Mouse (Mus musculus) testis, adult 2 months (tissue): Measurements from ENCODE around the gene D630045J12Rik. TPM values are rescaled to one million over a fixed set of nuclear protein-coding genes. Genes with fewer than 3 reads are reported as not detected.

ENCODE experiments used
- H3K27ac ChIP-seq: fragments of 200-500 bp; 2 replicates; pipeline ENCODE4 v1.5.1; 2012; ENCODE audit warnings: low read depth, low read length; ENCODE audit not compliant: control insufficient read depth, insufficient read depth
- H3K27me3 ChIP-seq: fragments of 200-500 bp; 2 replicates; pipeline ENCODE4 v1.6.1; 2012; ENCODE audit warnings: mild to moderate bottlenecking, low read length, moderate library complexity; ENCODE audit not compliant: control insufficient read depth, insufficient read depth
- H3K36me3 ChIP-seq: fragments of 200-500 bp; 2 replicates; pipeline ENCODE4 v1.6.1; 2012; ENCODE audit warnings: mild to moderate bottlenecking, low read length; ENCODE audit not compliant: control insufficient read depth, insufficient read depth
- H3K4me1 ChIP-seq: fragments of 200-500 bp; 2 replicates; pipeline ENCODE4 v1.6.1; 2012; ENCODE audit warnings: low read length; ENCODE audit not compliant: control insufficient read depth, insufficient read depth
- H3K4me3 ChIP-seq: fragments of 200-500 bp; 2 replicates; pipeline ENCODE4 v1.5.1; 2012; ENCODE audit warnings: low read depth, mild to moderate bottlenecking, low read length, moderate library complexity, mixed read lengths; ENCODE audit not compliant: control insufficient read depth
- CTCF ChIP-seq: fragments of 200-500 bp; IDR thresholded peaks from 2 replicates; pipeline ENCODE4 v1.5.1; 2012; ENCODE audit warnings: low read depth, mild to moderate bottlenecking, inconsistent platforms, low read length, moderate library complexity; ENCODE audit not compliant: control insufficient read depth, insufficient read depth, insufficient replicate concordance
- POLR2A ChIP-seq: fragments of 200-500 bp; IDR thresholded peaks from 2 replicates; pipeline ENCODE4 v1.6.1; 2012; ENCODE audit warnings: low read depth, mild to moderate bottlenecking, inconsistent platforms, low read length, moderate library complexity; ENCODE audit not compliant: control insufficient read depth
- polyA plus RNA-seq: library from polyadenylated mRNA; depleted of rRNA; stranded (reverse); fragments of >200 nt; gene quantifications from 2 replicates; pipeline ENCODE4 v1.2.3, GENCODE M21; 2012

The D630045J12Rik gene
- polyA plus RNA-seq, 1 experiment, result 3.4 TPM

DNA sequence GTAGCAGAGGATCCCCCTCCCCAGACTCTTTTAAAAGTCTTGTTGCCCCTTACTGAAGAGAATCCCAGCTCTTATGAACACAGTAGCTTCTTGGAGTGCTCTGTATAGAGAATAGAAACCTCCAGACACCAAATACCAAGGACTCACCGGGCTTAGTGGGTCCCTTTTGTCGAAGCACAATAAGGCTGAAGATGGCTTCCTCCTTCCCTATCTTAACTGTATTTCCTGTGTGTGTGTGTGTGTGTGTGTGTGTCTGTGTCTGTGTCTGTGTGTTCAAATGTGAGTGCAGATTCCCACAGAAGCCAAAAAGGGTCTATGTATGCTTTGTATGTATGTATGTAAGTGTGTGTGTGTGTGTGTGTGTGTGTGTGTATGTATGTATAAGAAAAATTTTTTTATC is 93.3 kb downstream of the D630045J12Rik start:
- Histone ChIP-seq H3K36me3 (no peaks in the 10 kb centered on the region), H3K27ac (no peak overlapping the region), H3K4me1 (no peaks in the 10 kb centered on the region)

DNA sequence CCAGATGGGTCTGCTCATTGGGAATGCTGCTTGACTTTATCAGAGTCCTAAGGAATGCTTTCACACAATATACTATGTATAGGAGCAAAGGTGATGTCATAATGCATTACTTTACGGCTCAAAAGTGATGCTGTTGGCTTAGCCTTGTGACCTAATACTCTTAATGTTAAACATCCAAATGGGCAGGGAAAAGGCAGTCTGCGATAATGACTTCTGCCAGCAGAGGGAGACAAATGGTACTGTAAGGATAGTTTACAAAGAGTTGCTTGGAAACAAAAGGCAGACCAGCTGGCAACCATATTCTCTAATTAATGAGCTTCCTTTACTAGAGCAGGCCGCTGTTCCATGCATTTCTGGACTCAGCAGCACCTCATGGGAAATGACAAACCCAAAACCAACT is 93.7 kb downstream of the D630045J12Rik start:
- H3K36me3 ChIP-seq, result no peaks in the 10 kb centered on the region
- H3K4me1 ChIP-seq, result no peaks in the 10 kb centered on the region
- no peak overlapping the region for H3K27ac ChIP-seq
- no peak overlapping the region for H3K4me3 ChIP-seq
- H3K27me3 ChIP-seq, result no peaks in the 10 kb centered on the region
- TF ChIP-seq POLR2A (no peak), CTCF (peak; percentile 11; the same call in 1 of the 2 replicates)

More for the DNA sequence above, 93.3 kb downstream of the D630045J12Rik start:
- TF ChIP-seq POLR2A (no peak), CTCF (no peak)
- no peaks in the 10 kb centered on the region for H3K27me3 ChIP-seq
- no peak overlapping the region for H3K4me3 ChIP-seq

DNA sequence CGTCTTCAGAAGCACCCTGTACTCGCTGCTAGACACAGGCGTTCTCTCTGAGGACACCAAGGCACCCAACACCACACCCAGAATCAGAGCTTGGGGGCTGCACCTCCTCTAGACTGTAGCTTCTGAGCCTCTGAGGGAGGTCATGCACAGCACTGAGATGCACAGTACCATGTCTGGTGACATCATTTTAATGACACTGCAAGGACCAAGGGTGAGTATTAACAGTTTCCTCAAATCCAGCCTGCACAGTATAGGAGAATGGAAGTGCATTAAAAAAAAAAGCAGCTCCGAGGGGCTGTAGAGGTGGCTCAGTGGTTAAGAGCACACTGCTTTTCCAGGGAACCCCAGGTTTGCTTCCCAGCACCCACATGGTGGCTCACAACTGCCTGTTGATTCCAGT is 94.2 kb downstream of the D630045J12Rik start:
- Histone ChIP-seq H3K36me3 (no peaks in the 10 kb centered on the region), H3K27ac (no peak overlapping the region), H3K4me3 (no peak overlapping the region), H3K27me3 (no peaks in the 10 kb centered on the region), H3K4me1 (no peaks in the 10 kb centered on the region)
- TF ChIP-seq CTCF (no peak), POLR2A (no peak)

DNA sequence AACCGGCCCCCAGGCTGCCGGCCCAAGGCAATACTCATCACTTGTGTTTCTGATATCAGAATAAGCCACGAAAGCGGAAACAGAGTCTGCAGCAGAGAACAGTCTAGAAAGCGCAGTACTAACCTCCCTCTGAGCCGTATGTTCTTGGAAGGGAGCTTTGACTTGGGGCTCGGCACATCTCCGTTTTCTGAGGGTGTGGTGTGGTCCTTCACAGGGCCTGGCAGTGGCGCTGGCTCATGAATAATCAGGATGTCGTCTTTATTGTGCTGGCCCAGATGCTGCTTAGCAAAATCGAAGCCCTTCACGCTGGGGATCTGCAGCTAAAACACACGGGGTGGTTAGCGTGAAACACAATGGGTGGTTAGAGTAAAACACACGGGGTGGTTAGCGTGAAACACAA is 95.9 kb downstream of the D630045J12Rik start:
- Histone ChIP-seq H3K36me3 (no peaks in the 10 kb centered on the region), H3K27ac (no peak overlapping the region), H3K4me3 (no peak overlapping the region), H3K27me3 (no peaks in the 10 kb centered on the region), H3K4me1 (no peaks in the 10 kb centered on the region)
- no peak for TF ChIP-seq POLR2A
- no peak for TF ChIP-seq CTCF

DNA sequence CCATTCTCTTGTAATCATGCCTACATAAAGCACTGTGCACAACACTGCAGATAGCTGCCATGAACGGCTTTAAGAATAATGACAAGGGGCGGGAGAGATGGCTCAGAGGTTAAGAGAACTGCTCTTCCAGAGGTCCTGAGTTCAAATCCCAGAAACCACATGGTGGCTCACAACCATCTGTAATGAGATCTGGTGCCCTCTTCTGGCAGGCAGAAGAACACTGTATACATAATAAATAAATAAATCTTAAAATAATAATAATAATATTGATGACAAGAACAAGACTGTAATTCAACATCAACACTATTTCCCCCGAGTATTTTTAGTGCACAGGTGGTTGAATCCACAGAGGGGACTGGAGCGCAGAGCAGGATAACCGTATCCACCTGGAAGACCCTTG is 97.6 kb downstream of the D630045J12Rik start:
- H3K4me3 ChIP-seq, result no peak overlapping the region
- TF ChIP-seq CTCF (no peak), POLR2A (no peak)
- no peaks in the 10 kb centered on the region for H3K36me3 ChIP-seq

GRCm38 (mm10) chr6:38152305-38152704 is 101.5 kb downstream of the D630045J12Rik start:
- TF ChIP-seq POLR2A (no peak), CTCF (no peak)
- Histone ChIP-seq H3K27ac (no peak overlapping the region), H3K27me3 (no peaks in the 10 kb centered on the region), H3K4me3 (no peak overlapping the region), H3K36me3 (no peaks in the 10 kb centered on the region), H3K4me1 (no peaks in the 10 kb centered on the region)

More for the DNA sequence above, 97.6 kb downstream of the D630045J12Rik start:
- no peaks in the 10 kb centered on the region for H3K4me1 ChIP-seq
- no peaks in the 10 kb centered on the region for H3K27me3 ChIP-seq
- no peak overlapping the region for H3K27ac ChIP-seq

DNA sequence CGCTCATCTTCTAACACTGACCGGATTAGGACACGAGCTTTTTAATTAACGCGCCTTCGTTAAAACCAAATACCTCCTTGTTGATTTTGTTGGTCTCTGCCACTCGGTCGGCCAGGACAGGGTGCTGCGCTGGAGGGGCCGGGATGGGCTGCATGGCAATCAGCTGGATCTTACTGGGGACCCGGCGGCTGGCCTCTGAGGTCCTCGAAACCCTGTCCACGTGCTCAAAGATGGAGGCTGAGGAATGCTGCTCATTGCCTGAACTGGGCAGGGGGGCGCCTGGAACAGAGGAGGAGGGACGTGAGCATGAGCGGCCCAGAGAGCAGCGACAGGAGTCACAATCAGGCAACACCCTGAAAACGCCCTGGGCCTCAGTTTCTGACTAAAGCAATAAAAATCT is 104.3 kb downstream of the D630045J12Rik start:
- TF ChIP-seq POLR2A (no peak), CTCF (no peak)

GRCm38 (mm10) chr6:38148626-38149025 is 105.2 kb downstream of the D630045J12Rik start:
- no peaks in the 10 kb centered on the region for H3K36me3 ChIP-seq
- TF ChIP-seq POLR2A (no peak), CTCF (no peak)
- no peaks in the 10 kb centered on the region for H3K27me3 ChIP-seq
- H3K4me3 ChIP-seq, result no peak overlapping the region
- peaks cover 2% of the 10 kb centered on the region; the same call in 1 of the 2 replicates for H3K4me1 ChIP-seq
- H3K27ac ChIP-seq, result no peak overlapping the region

More for the DNA sequence above, 104.3 kb downstream of the D630045J12Rik start:
- H3K4me1 ChIP-seq, result peaks cover 2% of the 10 kb centered on the region; the same call in 1 of the 2 replicates
- H3K36me3 ChIP-seq, result no peaks in the 10 kb centered on the region
- no peak overlapping the region for H3K27ac ChIP-seq
- H3K4me3 ChIP-seq, result no peak overlapping the region
- no peaks in the 10 kb centered on the region for H3K27me3 ChIP-seq
